Mouse (Mus musculus) E14TG2a.4 (cell line): ENCODE data around the gene Cyp4a12b.
"Not testable (repeated sequence)": the region's sequence is repeated elsewhere in the genome, so short reads cannot be mapped to it uniquely, and the experiment has no call there.

ENCODE experiments used
- CTCF ChIP-seq: conservative IDR thresholded peaks from 2 replicates; pipeline ENCODE4 v1.5.1; 2014; ENCODE audit warnings: low read length
- NANOG ChIP-seq: IDR thresholded peaks from 2 replicates; pipeline ENCODE4 v1.6.1; 2014; ENCODE audit warnings: borderline replicate concordance, low read length, mixed read lengths
- POU5F1 ChIP-seq: IDR thresholded peaks from 2 replicates; pipeline ENCODE4 v1.6.1; 2014; ENCODE audit warnings: low read length, borderline replicate concordance

DNA sequence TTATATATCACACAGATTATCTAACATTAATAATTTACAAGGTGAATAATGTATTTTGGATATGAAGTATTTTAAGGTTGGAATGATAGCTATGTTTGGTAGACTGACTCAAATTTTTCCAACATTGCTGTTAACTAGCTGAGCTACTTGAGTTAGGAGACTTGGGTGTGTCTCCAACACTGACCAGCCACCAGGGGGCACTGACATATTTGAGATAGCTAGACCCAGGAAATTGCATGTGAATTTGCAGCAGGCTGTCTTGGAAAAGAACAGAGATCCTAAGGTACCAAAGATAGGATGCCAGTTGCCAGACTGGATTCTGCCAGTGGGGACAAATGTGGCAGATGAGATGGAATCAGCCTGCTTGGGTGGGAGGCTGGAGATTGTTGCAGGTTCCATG, 43.4 kb upstream of the Cyp4a12b start:
- not testable (repeated sequence) for TF ChIP-seq CTCF, POU5F1, NANOG
